Mouse (Mus musculus) limb, embryonic 14.5 days (tissue): Measurements from ENCODE around the gene Pik3r1. TPM values are rescaled to one million over a fixed set of nuclear protein-coding genes. Genes with fewer than 3 reads are reported as not detected.

Experiments
- ATAC-seq: fragments of 200-750 bp; cut with Nextera tagmentation; 2 replicates; pipeline ENCODE4 v1.8.0; 2017; ENCODE audit warnings: low read depth, moderate number of reproducible peaks, moderate TSS enrichment; ENCODE audit not compliant: low FRiP score
- DNase-seq: peaks from one replicate; pipeline ENCODE4 v3.0.0-alpha.2; 2015; ENCODE audit warnings: low spot score
- H3K27ac ChIP-seq: fragments of 300-500 bp; sonication (generic); replicated peaks from 2 replicates; pipeline ENCODE4 v1.5.1; 2014; ENCODE audit warnings: low read depth, mild to moderate bottlenecking, low read length, moderate library complexity, mixed read lengths
- H3K27me3 ChIP-seq: fragments of 300-500 bp; sonication (generic); 2 replicates; pipeline ENCODE4 v1.6.1; 2014; ENCODE audit warnings: low read length, mixed read lengths; ENCODE audit not compliant: control insufficient read depth, insufficient read depth
- H3K36me3 ChIP-seq: fragments of 300-500 bp; sonication (generic); 2 replicates; pipeline ENCODE4 v1.6.1; 2014; ENCODE audit warnings: mild to moderate bottlenecking, low read length, moderate library complexity, mixed read lengths; ENCODE audit not compliant: control insufficient read depth, insufficient read depth
- H3K4me1 ChIP-seq: fragments of 300-500 bp; sonication (generic); 2 replicates; pipeline ENCODE4 v1.6.1; 2014; ENCODE audit warnings: antibody characterized with exemption, low read length, mixed read lengths; ENCODE audit not compliant: control insufficient read depth, insufficient read depth
- H3K4me2 ChIP-seq: fragments of 300-500 bp; sonication (generic); replicated peaks from 2 replicates; pipeline ENCODE4 v1.6.1; 2014; ENCODE audit warnings: low read depth, mild to moderate bottlenecking, low read length, moderate library complexity; ENCODE audit not compliant: severe bottlenecking
- H3K4me3 ChIP-seq: fragments of 300-500 bp; sonication (generic); replicated peaks from 2 replicates; pipeline ENCODE4 v1.5.1; 2014; ENCODE audit warnings: low read length
- H3K9ac ChIP-seq: fragments of 300-500 bp; sonication (generic); 2 replicates; pipeline ENCODE4 v1.6.1; 2014; ENCODE audit warnings: mild to moderate bottlenecking, low read depth, low read length, moderate library complexity; ENCODE audit not compliant: severe bottlenecking
- H3K9me3 ChIP-seq: fragments of 300-500 bp; sonication (generic); 2 replicates; pipeline ENCODE4 v1.6.1; 2016; ENCODE audit warnings: low read length; ENCODE audit not compliant: control insufficient read depth
- POLR2A ChIP-seq: fragments of 200-500 bp; IDR thresholded peaks from 2 replicates; pipeline ENCODE4 v1.8.0; 2012; ENCODE audit warnings: inconsistent platforms, mild to moderate bottlenecking, moderate library complexity, borderline replicate concordance; ENCODE audit not compliant: insufficient read depth, insufficient read length; ENCODE audit errors: extremely low read depth
- WGBS: fragments of 180-500 bp; shearing (Covaris S2); extraction: QIAGEN DNeasy Blood & Tissue Kit; methylation state at CpG from one replicate; pipeline ENCODE4 v1.1.7; 2014; 5-methylcytosine and 5-hydroxymethylcytosine counted together
- polyA plus RNA-seq, 2 experiments: library from polyadenylated mRNA; depleted of rRNA in 1 of 2; stranded (reverse) in 1 of 2; unstranded in 1 of 2; fragments of >200 nt; fragmentation: Nextera tagmentation in 1 of 2; extraction: Ambion mirVana in 1 of 2; gene quantifications; 2 replicates each; pipeline versions ENCODE4 v1.2.1 to v1.2.3; 2012 to 2014

Gene Pik3r1
- polyA plus RNA-seq, 2 experiments: 29.2 to 62.2 TPM

GRCm38 (mm10) chr13:101744053-101744452, 24.0 kb downstream of the Pik3r1 start:
- WGBS: 69% methylated on average over 2 of the region's 2 CpGs
- H3K27me3 ChIP-seq: no peaks in the 10 kb centered on the region
- no peaks in the 10 kb centered on the region for H3K36me3 ChIP-seq
- H3K9ac ChIP-seq: no peak overlapping the region
- H3K4me3 ChIP-seq: no peak overlapping the region
- H3K9me3 ChIP-seq: no peaks in the 10 kb centered on the region
- TF ChIP-seq POLR2A: no peak
- ATAC-seq: no peak
- no peaks in the 10 kb centered on the region for H3K4me1 ChIP-seq
- no peak overlapping the region for H3K27ac ChIP-seq
- DNase-seq: no peak
- no peak overlapping the region for H3K4me2 ChIP-seq

- 52% methylated on average over 5 of the region's 8 CpGs for WGBS
- no peak overlapping the region for H3K4me2 ChIP-seq
- no peaks in the 10 kb centered on the region for H3K27me3 ChIP-seq
- H3K36me3 ChIP-seq: no peaks in the 10 kb centered on the region
- H3K27ac ChIP-seq: no peak overlapping the region
- no peak overlapping the region for H3K9ac ChIP-seq
- H3K4me3 ChIP-seq: no peak overlapping the region
- no peak for ATAC-seq
- TF ChIP-seq POLR2A: no peak
- no peaks in the 10 kb centered on the region for H3K9me3 ChIP-seq
- 0 out of 2 replicates have a peak, but pooled peaks cover 4% of the 10 kb centered on the region for H3K4me1 ChIP-seq
- no peak for DNase-seq
These were observed 24.8 kb downstream of the Pik3r1 start for GRCm38 (mm10) chr13:101743247-101743646.

GRCm38 (mm10) chr13:101742596-101742995, 25.4 kb downstream of the Pik3r1 start:
- Histone ChIP-seq H3K27me3 (no peaks in the 10 kb centered on the region), H3K9me3 (no peaks in the 10 kb centered on the region), H3K27ac (no peak overlapping the region), H3K4me2 (no peak overlapping the region), H3K4me1 (0 out of 2 replicates have a peak, but pooled peaks cover 4% of the 10 kb centered on the region), H3K9ac (no peak overlapping the region), H3K4me3 (no peak overlapping the region), H3K36me3 (no peaks in the 10 kb centered on the region)
- DNase-seq: peak; percentile 44
- TF ChIP-seq POLR2A: no peak
- no peak for ATAC-seq
- 38% methylated on average over 6 of the region's 6 CpGs for WGBS

- Histone ChIP-seq H3K4me3 (no peak overlapping the region), H3K27ac (no peak overlapping the region), H3K36me3 (no peaks in the 10 kb centered on the region), H3K9ac (no peak overlapping the region), H3K9me3 (no peaks in the 10 kb centered on the region), H3K4me1 (0 out of 2 replicates have a peak, but pooled peaks cover 4% of the 10 kb centered on the region), H3K27me3 (no peaks in the 10 kb centered on the region), H3K4me2 (no peak overlapping the region)
- WGBS: 80% methylated on average over 11 of the region's 11 CpGs
- TF ChIP-seq POLR2A: no peak
- ATAC-seq: no peak
- no peak for DNase-seq
These were observed 26.3 kb downstream of the Pik3r1 start for GRCm38 (mm10) chr13:101741530-101742309.

- H3K9me3 ChIP-seq: no peaks in the 10 kb centered on the region
- H3K9ac ChIP-seq: no peak overlapping the region
- whole genome bisulfite sequencing: 79% methylated on average over 4 of the region's 4 CpGs
- no peak for DNase-seq
- H3K4me2 ChIP-seq: no peak overlapping the region
- no peak overlapping the region for H3K27ac ChIP-seq
- H3K4me1 ChIP-seq: 0 out of 2 replicates have a peak, but pooled peaks cover 7% of the 10 kb centered on the region
- no peaks in the 10 kb centered on the region for H3K27me3 ChIP-seq
- no peak overlapping the region for H3K4me3 ChIP-seq
- no peak for TF ChIP-seq POLR2A
- no peak for ATAC-seq
- H3K36me3 ChIP-seq: no peaks in the 10 kb centered on the region
These were observed 28.2 kb downstream of the Pik3r1 start for GRCm38 (mm10) chr13:101739732-101740381.
